Mouse (Mus musculus) Patski (cell line): ENCODE results near the gene Efna3. TPM values are rescaled to one million over a fixed set of nuclear protein-coding genes. Genes with fewer than 3 reads are reported as not detected.

ENCODE experiments used
- ATAC-seq: fragments of 100-300 bp; one replicate; pipeline ENCODE4 v1.8.0; 2021
- CTCF ChIA-PET: fragments of 350-600 bp; sonication (Branson Sonifier 250); formaldehyde crosslinking; loops from one replicate; lab custom pipeline; 2022; ENCODE audit warnings: inconsistent platforms; lab: Charles Lee
- POLR2A ChIA-PET: fragments of 350-600 bp; sonication (Branson Sonifier 250); formaldehyde crosslinking; loops from one replicate; lab custom pipeline; 2022; ENCODE audit warnings: antibody characterized with exemption, inconsistent platforms; lab: Charles Lee
- DNase-seq: peaks from one replicate; pipeline ENCODE4 v3.0.0-alpha.2; 2011; ENCODE audit warnings: low read depth, low spot score
- H3K27me3 ChIP-seq: fragments of 371-371 bp; one replicate; pipeline ENCODE4 v1.5.1; 2021
- CTCF ChIP-seq: fragments of 100-300 bp; IDR thresholded peaks from one replicate; pipeline ENCODE4 v1.5.1; 2021
- in situ Hi-C: fragments of 300-500 bp; cut with MboI; formaldehyde crosslinking; loops from 3 replicates; pipeline ENCODE4 v1.11.1; 2018; ENCODE audit warnings: low pct_unique_long_range_greater_than_20kb, mixed read lengths
- polyA plus RNA-seq: library from polyadenylated mRNA; unstranded; gene quantifications from one replicate; pipeline ENCODE4 v1.2.3, GENCODE M21; 2021

Efna3 gene
- polyA plus RNA-seq, 1 experiment from 2014 or later: 9.4 TPM

- DNase-seq (no peak), ATAC-seq (no peak)
- POLR2A ChIA-PET: interaction anchor here (1.2 kb wide), 1 partner anchor 14 kb away, joined by 4 read pairs; the partner anchor contains the start of gene Slc50a1
- no peak for TF ChIP-seq CTCF
- in situ Hi-C loops: loop anchor here (5.0 kb wide), 1 partner anchor 37 kb away; the partner anchor contains the start of genes Krtcap2 and Trim46
- H3K27me3 ChIP-seq: no peaks in the 10 kb centered on the region
- CTCF ChIA-PET: interaction anchor here (0.8 to 5.9 kb wide), 4 partner anchors 9 to 43 kb away, joined by 3 to 66 read pairs (median 12); no protein-coding TSS in a partner anchor
Observed at GRCm38 (mm10) chr3:89284261-89284660, 38.5 kb downstream of the Efna3 start.

GRCm38 (mm10) chr3:89282291-89282643 is 40.5 kb downstream of the Efna3 start:
- in situ Hi-C loops: loop anchor here (5.0 kb wide), 1 partner anchor 35 kb away; the partner anchor contains the start of genes Krtcap2 and Trim46
- no peak for TF ChIP-seq CTCF
- ChIA-PET POLR2A (interaction anchor here (0.7 to 0.9 kb wide), 2 partner anchors 21 to 37 kb away, joined by 3 to 5 read pairs; partner anchors contain the start of genes Krtcap2 and Trim46), CTCF (interaction anchor here (0.8 to 4.2 kb wide), 18 partner anchors 8 to 64 kb away, joined by 3 to 25 read pairs (median 6); partner anchors contain the start of genes Dpm3, Krtcap2, Slc50a1 and Trim46)
- ATAC-seq (no peak), DNase-seq (no peak)
- H3K27me3 ChIP-seq: no peaks in the 10 kb centered on the region

GRCm38 (mm10) chr3:89281579-89282290 is 41.0 kb downstream of the Efna3 start:
- ATAC-seq: peak; percentile 26
- TF ChIP-seq CTCF: no peak
- CTCF ChIA-PET: interaction anchor here (0.8 to 4.2 kb wide), 19 partner anchors 8 to 64 kb away, joined by 3 to 25 read pairs (median 5); partner anchors contain the start of genes Dpm3, Krtcap2, Slc50a1 and Trim46
- POLR2A ChIA-PET: interaction anchor here (0.7 to 0.9 kb wide), 2 partner anchors 21 to 36 kb away, joined by 3 to 5 read pairs; partner anchors contain the start of genes Krtcap2 and Trim46
- in situ Hi-C loops: loop anchor here (5.0 kb wide), 1 partner anchor 34 kb away; the partner anchor contains the start of genes Krtcap2 and Trim46
- no peak for DNase-seq
- no peaks in the 10 kb centered on the region for H3K27me3 ChIP-seq

- ChIA-PET CTCF (interaction anchor here (1.0 to 4.2 kb wide), 11 partner anchors 9 to 50 kb away, joined by 3 to 25 read pairs (median 14); partner anchors contain the start of genes Dpm3, Krtcap2 and Trim46), POLR2A (interaction anchor here (0.9 to 4.6 kb wide), 3 partner anchors 35 to 112 kb away, joined by 3 to 39 read pairs (median 5); partner anchors contain the start of genes Krtcap2 and Trim46)
- no peak for DNase-seq
- in situ Hi-C loops: loop anchor here (5.0 kb wide), 1 partner anchor 34 kb away; the partner anchor contains the start of genes Krtcap2 and Trim46
- no peaks in the 10 kb centered on the region for H3K27me3 ChIP-seq
- no peak for TF ChIP-seq CTCF
- no peak for ATAC-seq
Observed at GRCm38 (mm10) chr3:89280606-89281511, 41.9 kb downstream of the Efna3 start, which contains the start of gene Efna1. Efna1 (minus strand) TSS chr3:89281142.

GRCm38 (mm10) chr3:89280050-89280605 is 42.6 kb downstream of the Efna3 start:
- CTCF ChIA-PET: interaction anchor here (1.0 to 4.2 kb wide), 8 partner anchors 8 to 35 kb away, joined by 3 to 25 read pairs (median 11); partner anchors contain the start of genes Dpm3, Krtcap2 and Trim46
- H3K27me3 ChIP-seq: no peaks in the 10 kb centered on the region
- ATAC-seq (no peak), DNase-seq (no peak)
- POLR2A ChIA-PET: interaction anchor here (0.5 to 5.1 kb wide), 8 partner anchors 8 to 1589 kb away, joined by 3 to 39 read pairs (median 4); partner anchors contain the start of genes Krtcap2, Slc50a1 and Trim46
- no peak for TF ChIP-seq CTCF
- in situ Hi-C loops: loop anchor here (5.0 kb wide), 1 partner anchor 33 kb away; the partner anchor contains the start of genes Krtcap2 and Trim46

GRCm38 (mm10) chr3:89279153-89279890 is 43.4 kb downstream of the Efna3 start:
- ATAC-seq: peak; percentile 75
- in situ Hi-C loops: no loop called here
- TF ChIP-seq CTCF: no peak
- no peaks in the 10 kb centered on the region for H3K27me3 ChIP-seq
- peak; percentile 73 for DNase-seq
- ChIA-PET CTCF (interaction anchor here (0.6 to 3.5 kb wide), 5 partner anchors 8 to 34 kb away, joined by 3 to 18 read pairs (median 3); partner anchors contain the start of genes Krtcap2 and Trim46), POLR2A (interaction anchor here (0.5 to 5.1 kb wide), 7 partner anchors 9 to 1588 kb away, joined by 3 to 39 read pairs (median 4); partner anchors contain the start of genes Krtcap2, Slc50a1 and Trim46)

- H3K27me3 ChIP-seq: no peaks in the 10 kb centered on the region
- ATAC-seq (no peak), DNase-seq (no peak)
- in situ Hi-C loops: no loop called here
- TF ChIP-seq CTCF: no peak
- ChIA-PET POLR2A (interaction anchor here (3.8 to 5.1 kb wide), 3 partner anchors 10 to 35 kb away, joined by 31 to 39 read pairs (median 31); partner anchors contain the start of genes Krtcap2, Slc50a1 and Trim46), CTCF (interaction anchor here (1.0 to 3.5 kb wide), 5 partner anchors 8 to 34 kb away, joined by 3 to 18 read pairs (median 3); partner anchors contain the start of genes Krtcap2 and Trim46)
Observed at GRCm38 (mm10) chr3:89278643-89279042, 44.1 kb downstream of the Efna3 start.

- in situ Hi-C loops: no loop called here
- CTCF ChIA-PET: interaction anchor here (0.8 to 3.5 kb wide), 7 partner anchors 8 to 33 kb away, joined by 3 to 18 read pairs (median 3); partner anchors contain the start of genes Krtcap2 and Trim46
- POLR2A ChIA-PET: interaction anchor here (1.2 to 5.1 kb wide), 4 partner anchors 10 to 177 kb away, joined by 4 to 39 read pairs (median 31); partner anchors contain the start of genes Fdps, Gm43738, Krtcap2 and Slc50a1
- H3K27me3 ChIP-seq: no peaks in the 10 kb centered on the region
- DNase-seq (no peak), ATAC-seq (no peak)
- TF ChIP-seq CTCF: no peak
Observed at GRCm38 (mm10) chr3:89278107-89278506, 44.7 kb downstream of the Efna3 start.
